Mouse (Mus musculus) bone marrow macrophage, adult 2 months (primary cell): Measurements from ENCODE around the gene Kcnk4. TPM values are rescaled to one million over a fixed set of nuclear protein-coding genes. Genes with fewer than 3 reads are reported as not detected.

ENCODE experiments used
- H3K27ac ChIP-seq: 2 replicates; pipeline ENCODE4 v1.5.1; 2012; ENCODE audit warnings: low read depth, low read length; ENCODE audit not compliant: insufficient read depth
- H3K4me1 ChIP-seq: 2 replicates; pipeline ENCODE4 v1.6.1; 2012; ENCODE audit warnings: low read length; ENCODE audit not compliant: control insufficient read depth, insufficient read depth
- H3K4me3 ChIP-seq: 2 replicates; pipeline ENCODE4 v1.5.1; 2012; ENCODE audit warnings: mild to moderate bottlenecking, low read length, moderate library complexity; ENCODE audit not compliant: insufficient read depth
- CTCF ChIP-seq: IDR thresholded peaks from 2 replicates; pipeline ENCODE4 v1.5.1; 2012; ENCODE audit warnings: low read depth, mild to moderate bottlenecking, low read length, moderate library complexity
- POLR2A ChIP-seq: IDR thresholded peaks from 2 replicates; pipeline ENCODE4 v1.6.1; 2012; ENCODE audit warnings: mild to moderate bottlenecking, low read depth, low read length, borderline replicate concordance
- polyA plus RNA-seq: library from polyadenylated mRNA; stranded (reverse); fragments of >200 nt; gene quantifications from 2 replicates; pipeline ENCODE4 v1.2.4, GENCODE M21; 2012; ENCODE audit not compliant: missing spikeins, insufficient read depth, insufficient read length

Kcnk4 gene
- polyA plus RNA-seq, 1 experiment = not detected

- H3K4me3 ChIP-seq = peak overlapping the region; percentile 76
- peak overlapping the region; percentile 22; the same call in 1 of the 2 replicates for H3K27ac ChIP-seq
- TF ChIP-seq POLR2A (no peak), CTCF (no peak)
- H3K4me1 ChIP-seq = peaks cover 18% of the 10 kb centered on the region
These were observed 34.4 kb upstream of the Kcnk4 start for GRCm38 (mm10) chr19:6968491-6969271.

- H3K4me3 ChIP-seq = no peak overlapping the region
- H3K27ac ChIP-seq = no peak overlapping the region
- no peak for TF ChIP-seq CTCF
- TF ChIP-seq POLR2A = no peak
- peaks cover 7% of the 10 kb centered on the region for H3K4me1 ChIP-seq
These were observed 22.1 kb upstream of the Kcnk4 start for GRCm38 (mm10) chr19:6956461-6956860.

GRCm38 (mm10) chr19:6955424-6955823, 21.1 kb upstream of the Kcnk4 start:
- peaks cover 7% of the 10 kb centered on the region for H3K4me1 ChIP-seq
- H3K27ac ChIP-seq = no peak overlapping the region
- H3K4me3 ChIP-seq = no peak overlapping the region
- TF ChIP-seq POLR2A (no peak), CTCF (no peak)

GRCm38 (mm10) chr19:6954046-6954445, 19.7 kb upstream of the Kcnk4 start:
- H3K4me3 ChIP-seq = no peak overlapping the region
- H3K27ac ChIP-seq = no peak overlapping the region
- peaks cover 14% of the 10 kb centered on the region for H3K4me1 ChIP-seq
- TF ChIP-seq POLR2A = no peak
- no peak for TF ChIP-seq CTCF

- peak overlapping the region; percentile 76 for H3K4me3 ChIP-seq
These were observed 18.4 kb upstream of the Kcnk4 start for GRCm38 (mm10) chr19:6952712-6953037.

GRCm38 (mm10) chr19:6951994-6952711, 17.8 kb upstream of the Kcnk4 start:
- Histone ChIP-seq H3K4me1 (peaks cover 18% of the 10 kb centered on the region), H3K27ac (peak overlapping the region; percentile 91), H3K4me3 (peak overlapping the region; percentile 76)
- no peak for TF ChIP-seq CTCF
- TF ChIP-seq POLR2A = no peak

More at GRCm38 (mm10) chr19:6952712-6953037, 18.4 kb upstream of the Kcnk4 start:
- H3K4me1 ChIP-seq = peaks cover 18% of the 10 kb centered on the region
- TF ChIP-seq POLR2A (no peak), CTCF (no peak)
- peak overlapping the region; percentile 91 for H3K27ac ChIP-seq

GRCm38 (mm10) chr19:6951381-6951968, 17.2 kb upstream of the Kcnk4 start:
- peak overlapping the region; percentile 86 for H3K4me3 ChIP-seq
- H3K4me1 ChIP-seq = peaks cover 25% of the 10 kb centered on the region
- no peak for TF ChIP-seq POLR2A
- no peak for TF ChIP-seq CTCF
- peak overlapping the region; percentile 91 for H3K27ac ChIP-seq

GRCm38 (mm10) chr19:6950613-6951153, 16.4 kb upstream of the Kcnk4 start:
- Histone ChIP-seq H3K27ac (peak overlapping the region; percentile 91), H3K4me1 (peaks cover 31% of the 10 kb centered on the region), H3K4me3 (peak overlapping the region; percentile 86)
- no peak for TF ChIP-seq CTCF
- no peak for TF ChIP-seq POLR2A

GRCm38 (mm10) chr19:6949951-6950350, 15.6 kb upstream of the Kcnk4 start:
- Histone ChIP-seq H3K4me3 (peak overlapping the region; percentile 86), H3K27ac (no peak overlapping the region), H3K4me1 (peaks cover 31% of the 10 kb centered on the region)
- TF ChIP-seq POLR2A (no peak), CTCF (no peak)
